Mouse (Mus musculus): Measurements from ENCODE around the gene Dynll1.
A peak's percentile ranks its signal among the peaks of the same experiment; 100 is the strongest.

Dynll1 gene

GRCm38 (mm10) chr5:115300792-115301614, at the start of gene Dynll1:
Gene Dynll1 (minus strand): TSS chr5:115300999.
- DNase-seq (ENCODE audit: low read depth, low spot score): peak; percentile 99

- no peak for DNase-seq (ENCODE audit: low read depth, low spot score)
These were observed 48.4 kb upstream of the Dynll1 start for GRCm38 (mm10) chr5:115349225-115349555.

DNA sequence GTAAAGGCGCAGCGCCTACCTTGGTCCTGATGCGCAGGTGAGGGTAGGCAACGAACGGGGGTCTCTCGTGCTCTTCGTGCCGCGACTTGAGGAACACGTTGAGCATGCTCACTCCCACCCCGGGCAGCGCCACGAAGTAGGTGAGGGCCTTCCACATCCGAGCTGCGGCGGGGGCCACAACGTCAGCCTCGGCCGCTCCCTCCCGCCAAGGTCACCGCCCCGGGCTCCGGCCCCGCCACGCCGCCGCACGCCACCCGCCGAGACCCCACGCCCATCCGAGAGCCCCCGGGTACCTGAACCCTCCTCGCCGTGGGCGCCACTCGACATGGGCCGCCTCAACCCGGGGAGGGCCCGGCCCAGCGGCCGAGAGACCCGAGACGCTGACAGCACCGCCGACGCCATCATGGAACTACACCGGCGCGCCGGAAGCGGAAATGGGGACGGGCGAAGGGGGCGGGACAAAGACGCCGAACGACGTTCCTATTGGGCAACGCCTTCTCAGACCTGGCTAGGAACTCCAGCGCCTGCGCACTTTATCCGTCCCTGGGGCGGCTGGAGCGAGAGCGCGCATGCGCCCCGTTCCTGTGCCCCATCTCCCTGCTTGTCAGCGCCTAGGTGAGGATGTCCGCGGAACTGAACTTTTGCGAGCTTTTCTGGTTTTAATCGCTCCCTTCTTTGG, 47.9 kb upstream of the Dynll1 start, which contains the start of gene Cox6a1:
Gene Cox6a1, minus strand, starts transcription at position 436 of the 679 bp plus-strand sequence.
- DNase-seq (ENCODE audit: low read depth, low spot score): peak; percentile 99

- peak; percentile 85 for DNase-seq (ENCODE audit: low read depth, low spot score)
These were observed 46.8 kb upstream of the Dynll1 start for GRCm38 (mm10) chr5:115347564-115347963.

DNA sequence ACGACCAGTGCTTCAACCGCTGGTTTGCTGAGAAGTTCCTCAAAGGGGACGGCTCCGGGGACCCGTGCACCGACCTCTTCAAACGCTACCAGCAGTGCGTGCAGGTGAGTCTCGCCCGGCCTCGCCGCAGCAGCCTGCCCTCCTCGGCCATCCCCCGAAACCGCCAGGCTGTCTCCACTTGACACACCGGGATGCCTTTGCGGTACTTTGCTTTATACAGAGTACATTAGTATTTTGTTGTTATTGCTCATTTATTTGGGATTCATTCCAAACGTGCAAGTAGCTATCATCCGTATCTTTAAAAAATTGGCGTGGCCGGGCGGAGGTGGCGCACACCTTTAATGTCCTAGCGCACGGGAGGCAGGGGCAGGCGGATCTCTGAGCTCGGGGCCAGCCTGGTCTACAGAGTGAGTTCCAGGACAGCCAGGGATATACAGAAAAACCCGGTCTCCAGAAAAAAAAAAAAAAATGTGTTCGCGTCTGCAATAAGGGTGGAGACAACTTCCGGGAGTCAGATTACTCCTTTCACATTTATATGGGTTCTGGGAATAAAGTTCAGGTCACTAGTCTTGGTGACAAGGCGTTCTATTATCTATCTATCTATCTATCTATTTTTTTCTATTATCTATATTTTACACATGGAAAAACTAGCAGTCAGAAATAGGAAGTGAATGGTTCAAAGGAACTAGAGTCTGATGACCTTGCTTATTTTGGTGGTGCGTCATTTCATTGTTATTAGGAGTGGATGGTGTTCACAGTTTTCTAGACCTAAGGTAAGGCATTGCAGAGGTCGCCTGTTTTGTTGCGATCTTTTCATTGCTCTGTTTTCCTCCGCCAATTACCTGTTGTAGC, 40.7 kb upstream of the Dynll1 start:
- no peak for DNase-seq (ENCODE audit: low read depth, low spot score)

- DNase-seq (ENCODE audit: low read depth, low spot score): peak; percentile 76
These were observed 39.9 kb upstream of the Dynll1 start, which contains the start of the genes Gatc and Triap1 for GRCm38 (mm10) chr5:115340577-115341313. Gene Gatc (minus strand): TSS chr5:115341178. Gene Triap1 (plus strand): TSS chr5:115341225.

GRCm38 (mm10) chr5:115340007-115340406, 39.2 kb upstream of the Dynll1 start:
- DNase-seq (ENCODE audit: low read depth, low spot score): no peak

DNA sequence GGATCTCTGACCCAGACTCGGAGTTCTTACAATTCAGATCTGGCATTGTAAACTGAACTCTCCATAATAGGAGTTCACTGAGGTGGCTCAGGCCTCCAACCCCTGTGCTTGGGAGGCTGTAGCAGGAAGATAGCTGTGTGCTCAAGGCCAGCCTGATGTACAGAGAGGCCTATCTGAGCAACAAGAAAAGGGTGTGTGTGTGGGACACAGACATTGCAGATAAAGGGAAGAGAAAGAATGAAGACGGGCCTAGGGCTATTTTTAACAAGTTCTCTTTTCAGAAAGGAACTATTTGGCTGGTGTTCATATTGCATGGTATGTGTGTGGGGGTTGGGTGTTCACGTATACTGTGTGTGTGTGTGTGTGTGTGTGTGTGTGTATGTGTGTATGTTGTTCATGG, 32.8 kb upstream of the Dynll1 start:
- no peak for DNase-seq (ENCODE audit: low read depth, low spot score)

DNA sequence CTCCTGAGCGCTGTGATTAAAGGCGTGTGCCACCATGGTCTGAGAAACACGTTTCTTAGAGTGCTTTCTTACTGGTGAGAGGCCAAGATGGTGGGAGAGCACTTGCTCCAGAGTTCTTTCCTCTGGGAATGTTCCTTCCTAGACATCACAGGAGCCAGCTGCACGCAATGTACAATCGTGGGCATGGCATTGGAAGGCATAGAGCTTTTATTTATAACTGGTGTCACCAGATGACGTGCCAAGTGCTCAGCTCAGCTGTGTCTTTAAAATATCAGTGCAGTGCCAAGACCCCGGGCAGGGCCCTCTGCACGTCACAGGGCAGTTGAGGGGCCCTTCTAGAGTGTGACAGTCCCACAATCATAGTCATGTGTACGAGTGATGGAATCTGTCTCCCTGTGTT, 30.2 kb upstream of the Dynll1 start:
- no peak for DNase-seq (ENCODE audit: low read depth, low spot score)

- DNase-seq (ENCODE audit: low read depth, low spot score): no peak
These were observed 27.1 kb upstream of the Dynll1 start for GRCm38 (mm10) chr5:115327610-115328548.

GRCm38 (mm10) chr5:115326875-115327609, 26.2 kb upstream of the Dynll1 start, which contains the start of gene Srsf9:
Gene Srsf9 (plus strand): TSS chr5:115327177.
- DNase-seq (ENCODE audit: low read depth, low spot score): peak; percentile 86

DNA sequence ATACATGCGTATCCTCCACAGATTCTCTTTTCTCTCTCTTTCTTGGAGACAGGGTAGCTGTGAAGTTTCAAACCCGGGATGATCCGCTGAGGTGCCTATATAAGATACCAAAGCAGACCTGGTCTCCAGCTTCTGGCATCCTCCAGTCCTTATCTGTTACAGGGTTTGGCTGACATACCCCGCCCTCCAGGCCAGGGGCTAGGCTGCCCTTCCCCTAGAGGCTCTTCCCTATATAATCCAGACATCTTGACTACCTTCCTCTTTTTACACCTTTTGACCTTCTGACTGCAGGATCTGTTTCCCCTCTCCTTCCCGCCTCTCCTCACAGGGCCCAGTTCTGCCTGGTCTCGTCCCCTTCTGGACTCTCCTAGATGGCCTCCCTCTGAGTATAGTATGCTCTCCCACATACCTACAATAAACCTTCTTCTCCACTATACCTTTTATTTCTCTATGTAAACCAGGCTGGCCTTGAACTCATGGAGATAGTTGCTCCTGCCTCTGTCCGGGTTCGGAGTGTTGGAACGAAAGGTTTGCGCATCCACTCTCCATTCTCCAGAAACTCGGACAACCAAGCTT, 25.5 kb upstream of the Dynll1 start:
- DNase-seq (ENCODE audit: low read depth, low spot score): no peak

DNA sequence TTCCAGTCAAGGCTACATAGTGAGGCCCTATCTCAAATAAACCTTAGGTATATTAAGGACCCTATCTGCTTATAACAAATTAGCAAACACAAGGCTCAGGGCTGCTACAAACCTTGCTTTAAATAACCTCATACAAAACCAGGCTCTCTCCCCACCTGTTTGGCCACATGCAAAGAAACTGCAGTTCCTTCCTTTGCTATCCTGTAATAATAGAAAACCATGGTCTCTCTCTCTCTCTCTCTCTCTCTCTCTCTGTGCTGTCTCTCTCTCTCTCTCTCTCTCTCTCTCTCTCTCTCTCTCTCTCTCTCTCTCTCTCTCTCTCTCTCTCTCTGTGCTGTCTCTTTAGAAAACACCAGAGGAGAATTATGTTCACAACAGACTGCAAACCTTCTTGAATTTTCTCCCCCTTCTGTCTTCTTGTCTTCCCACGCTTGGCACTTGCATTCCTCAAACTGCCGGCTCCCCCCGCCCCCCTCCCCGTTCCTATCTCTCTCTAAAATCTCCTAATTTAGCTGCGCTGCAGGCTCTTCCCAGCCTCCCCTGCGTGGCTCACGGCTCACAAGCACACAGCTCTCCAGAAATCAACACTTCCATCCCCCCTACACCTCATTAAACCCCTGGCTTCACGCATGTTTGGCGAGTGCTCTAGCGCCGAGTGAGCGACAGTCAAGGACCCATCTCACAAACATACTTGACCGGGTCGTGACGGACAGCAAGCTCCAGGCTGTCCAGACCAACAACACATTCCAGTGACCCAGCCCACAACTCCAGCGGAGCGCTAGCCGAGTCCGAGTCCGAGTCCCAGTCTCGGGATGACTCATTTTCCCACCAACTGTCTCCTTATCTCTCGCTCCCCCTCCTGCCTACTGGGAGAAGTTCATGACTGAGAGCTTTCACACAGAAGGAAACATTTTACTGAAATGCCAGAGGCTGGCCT, 18.5 kb upstream of the Dynll1 start:
- DNase-seq (ENCODE audit: low read depth, low spot score): no peak

DNA sequence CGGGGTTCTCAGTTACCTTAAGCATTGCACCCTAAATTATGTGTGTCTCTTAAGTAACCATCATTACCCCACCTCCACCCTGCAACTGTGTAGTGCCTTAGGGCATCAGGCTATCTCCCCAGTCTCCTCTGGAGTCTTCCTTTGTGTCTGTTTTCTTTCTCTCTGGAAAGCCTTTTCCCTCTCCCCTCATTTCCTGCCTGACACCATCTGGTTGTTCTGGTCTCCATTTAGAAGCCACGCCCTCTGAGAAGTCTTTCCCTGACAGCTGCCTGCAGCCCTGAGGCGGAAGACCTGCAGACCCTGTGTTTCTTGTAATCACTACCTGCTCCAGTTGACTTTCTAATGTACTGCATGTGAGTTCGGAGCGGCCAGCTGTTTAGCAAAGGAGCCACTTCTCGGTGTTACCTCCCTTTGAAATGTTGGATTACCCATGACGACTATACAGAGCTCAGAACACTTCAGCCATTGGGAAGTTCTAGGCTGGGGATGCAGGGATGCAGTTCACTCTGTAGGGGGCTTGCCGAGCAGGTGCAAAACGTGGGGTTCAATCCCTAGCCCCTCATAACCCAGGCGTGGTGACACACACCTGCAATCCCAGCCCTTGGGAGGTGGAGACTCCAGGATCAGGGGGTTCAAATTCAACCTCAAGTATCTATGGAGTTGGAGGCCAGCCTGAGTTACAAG, 17.0 kb upstream of the Dynll1 start:
- DNase-seq (ENCODE audit: low read depth, low spot score): no peak

DNA sequence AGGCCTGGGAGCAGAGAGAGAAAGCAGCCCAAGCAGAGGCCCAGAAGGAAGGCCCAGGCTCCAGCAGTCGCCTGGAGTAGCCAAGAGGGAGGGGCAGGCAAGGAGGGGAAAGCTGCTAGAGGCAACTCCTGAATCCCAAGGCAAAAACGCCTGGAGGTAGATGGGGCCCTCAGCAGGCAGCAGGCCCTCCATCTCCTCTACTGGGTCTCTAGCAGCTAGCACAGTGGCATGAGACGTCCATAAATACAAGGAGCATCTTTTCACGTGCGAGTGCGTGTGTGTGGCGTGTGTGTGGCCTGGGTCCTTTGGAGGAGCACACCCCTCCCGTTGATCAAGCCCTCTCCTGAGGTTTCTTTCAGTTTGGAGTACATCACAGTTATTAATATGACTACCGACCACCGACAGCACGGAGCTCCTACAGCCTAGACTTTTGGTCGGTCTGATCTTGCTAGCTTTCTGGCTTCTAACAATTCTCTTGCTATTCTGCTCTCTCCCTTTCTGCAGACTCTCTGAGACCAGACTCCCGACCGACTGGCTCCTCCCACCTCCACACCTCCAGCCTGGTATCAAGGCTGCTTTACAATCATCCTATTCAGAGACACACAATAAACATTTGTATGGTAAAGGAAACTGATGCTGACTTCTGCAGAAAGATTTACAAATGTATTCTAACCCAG, 16.3 kb upstream of the Dynll1 start:
- no peak for DNase-seq (ENCODE audit: low read depth, low spot score)

GRCm38 (mm10) chr5:115313668-115313943, 12.8 kb upstream of the Dynll1 start:
- DNase-seq (ENCODE audit: low read depth, low spot score): no peak

Measured in c-Kit-negative CD71-positive TER-119-positive erythroid progenitor cells, embryonic 14.5 days (primary cell).